Mouse (Mus musculus) midbrain, embryonic 12.5 days (tissue): ENCODE data around the gene Vps35l. TPM values are rescaled to one million over a fixed set of nuclear protein-coding genes. Genes with fewer than 3 reads are reported as not detected.
A peak's percentile ranks its signal among the peaks of the same experiment; 100 is the strongest.

Experiments used
- ATAC-seq: fragments of 200-750 bp; cut with Nextera tagmentation; 2 replicates; pipeline ENCODE4 v1.8.0; 2017; ENCODE audit warnings: low read depth, moderate TSS enrichment, moderate library complexity; ENCODE audit not compliant: low FRiP score
- H3K27ac ChIP-seq: fragments of 300-500 bp; sonication (generic); replicated peaks from 2 replicates; pipeline ENCODE4 v1.5.1; 2016; ENCODE audit warnings: mild to moderate bottlenecking
- H3K27me3 ChIP-seq: fragments of 300-500 bp; sonication (generic); 2 replicates; pipeline ENCODE4 v1.6.1; 2016; ENCODE audit warnings: mild to moderate bottlenecking
- H3K36me3 ChIP-seq: fragments of 300-500 bp; sonication (generic); 2 replicates; pipeline ENCODE4 v1.6.1; 2016
- H3K4me1 ChIP-seq: fragments of 300-500 bp; sonication (generic); 2 replicates; pipeline ENCODE4 v1.6.1; 2016
- H3K4me2 ChIP-seq: fragments of 300-500 bp; sonication (generic); replicated peaks from 2 replicates; pipeline ENCODE4 v1.6.1; 2016; ENCODE audit warnings: mild to moderate bottlenecking, moderate library complexity
- H3K4me3 ChIP-seq: fragments of 300-500 bp; sonication (generic); 2 replicates; pipeline ENCODE4 v1.5.1; 2016; ENCODE audit warnings: mild to moderate bottlenecking
- H3K9ac ChIP-seq: fragments of 300-500 bp; sonication (generic); replicated peaks from 2 replicates; pipeline ENCODE4 v1.6.1; 2016; ENCODE audit warnings: mild to moderate bottlenecking, moderate library complexity
- H3K9me3 ChIP-seq: fragments of 300-500 bp; sonication (generic); 2 replicates; pipeline ENCODE4 v1.6.1; 2016; ENCODE audit warnings: mild to moderate bottlenecking
- WGBS: fragments of 180-500 bp; shearing (Covaris S2); methylation state at CpG from one replicate; pipeline ENCODE4 v1.1.7; 2016; 5-methylcytosine and 5-hydroxymethylcytosine counted together
- polyA plus RNA-seq: library from polyadenylated mRNA; unstranded; fragments of >200 nt; fragmentation: Nextera tagmentation; extraction: Ambion mirVana; gene quantifications from 2 replicates; pipeline ENCODE4 v1.2.1, GENCODE M21; 2016

The Vps35l gene
- polyA plus RNA-seq: 89.4 and 95.3 TPM in 2 replicates

DNA sequence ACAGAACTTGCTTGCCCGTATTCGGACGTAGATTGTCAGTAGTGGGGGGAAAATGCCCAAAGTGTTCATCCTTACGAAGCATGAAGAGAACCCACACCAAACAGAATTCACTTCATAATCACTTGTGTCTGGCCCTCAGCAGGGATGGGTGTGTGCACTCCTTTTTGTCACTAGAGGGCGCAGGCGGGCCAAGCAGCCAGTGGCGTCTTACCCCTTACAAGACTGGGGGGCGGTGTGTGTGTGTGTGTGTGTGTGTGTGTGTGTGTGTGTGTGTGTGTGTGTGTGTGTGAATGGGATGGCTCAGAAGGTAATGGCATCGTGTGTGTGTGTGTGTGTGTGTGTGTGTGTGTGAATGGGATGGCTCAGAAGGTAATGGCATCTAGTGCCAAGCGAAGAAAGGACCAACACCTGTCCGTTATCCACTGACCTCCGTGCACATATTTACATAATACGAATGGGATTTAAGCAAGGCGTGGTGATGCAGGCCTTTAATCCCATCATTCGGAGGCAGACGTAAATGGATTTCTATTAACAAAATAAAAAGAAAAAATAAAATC is at the start of gene Vps35l:
Gene Vps35l, plus strand, starts transcription at position 252 of the 557 bp plus-strand sequence.
- Histone ChIP-seq H3K27me3 (no peaks in the 10 kb centered on the region), H3K27ac (peak within 1 kb of the TSS; percentile 83), H3K4me2 (peak within 1 kb of the TSS; percentile 71), H3K4me3 (peak within 1 kb of the TSS; percentile 76), H3K9me3 (no peaks in the 10 kb centered on the region), H3K36me3 (peaks cover 25% of the 10 kb centered on the region), H3K4me1 (peaks cover 12% of the 10 kb centered on the region), H3K9ac (peak within 1 kb of the TSS; percentile 69)
- WGBS: 3% methylated on average over 15 of the region's 16 CpGs
- ATAC-seq: peak; percentile 84

GRCm38 (mm10) chr7:118691287-118691686 is 48.7 kb upstream of the Vps35l start:
- no peaks in the 10 kb centered on the region for H3K27me3 ChIP-seq
- H3K9me3 ChIP-seq: no peaks in the 10 kb centered on the region
- H3K4me3 ChIP-seq: no peak overlapping the region
- no peak overlapping the region for H3K4me2 ChIP-seq
- peaks cover 81% of the 10 kb centered on the region for H3K36me3 ChIP-seq
- no peaks in the 10 kb centered on the region for H3K4me1 ChIP-seq
- H3K9ac ChIP-seq: no peak overlapping the region
- no peak for ATAC-seq
- 93% methylated on average over 2 of the region's 2 CpGs for WGBS
- no peak overlapping the region for H3K27ac ChIP-seq

DNA sequence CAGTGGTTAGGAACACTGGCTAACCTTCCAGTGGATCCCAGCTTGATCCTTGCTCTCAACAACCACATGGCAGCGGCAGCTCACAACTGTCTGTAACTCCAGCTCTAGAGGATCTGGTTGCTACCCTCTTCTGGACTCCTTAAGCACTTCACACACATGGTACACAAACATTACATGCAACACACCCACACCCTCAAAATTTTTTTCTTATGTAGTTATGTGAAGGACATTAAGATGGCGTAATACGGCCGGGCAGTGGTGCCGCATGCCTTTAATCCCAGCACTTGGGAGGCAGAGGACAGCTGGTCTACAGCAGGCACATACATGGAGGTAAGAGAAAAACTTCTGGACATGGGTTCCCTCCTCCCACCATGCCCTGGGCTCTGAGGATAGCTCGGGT is 43.9 kb upstream of the Vps35l start:
- ATAC-seq: no peak
- Histone ChIP-seq H3K4me1 (no peaks in the 10 kb centered on the region), H3K36me3 (peaks cover 71% of the 10 kb centered on the region), H3K27me3 (no peaks in the 10 kb centered on the region), H3K9me3 (no peaks in the 10 kb centered on the region), H3K4me2 (no peak overlapping the region), H3K27ac (no peak overlapping the region), H3K9ac (no peak overlapping the region), H3K4me3 (no peak overlapping the region)
- WGBS: 96% methylated on average over 6 of the region's 6 CpGs

DNA sequence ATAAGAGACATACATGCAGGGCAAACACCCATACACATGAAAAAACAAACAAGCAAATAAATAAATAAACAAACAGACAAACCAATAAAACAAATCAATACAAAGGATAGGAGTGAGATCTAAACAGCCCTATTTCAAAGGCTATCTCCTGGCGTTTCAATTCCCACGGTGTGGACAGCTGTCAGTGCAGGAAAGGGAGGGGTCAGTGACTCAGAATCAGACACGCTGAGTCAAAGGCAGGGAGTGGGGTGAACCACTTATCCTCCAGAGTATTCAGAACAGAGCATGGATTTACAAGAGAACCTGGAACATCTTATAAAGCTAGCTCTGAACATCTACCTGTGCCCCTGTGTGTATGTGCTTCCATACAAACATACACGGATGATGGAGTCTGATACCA is 42.9 kb upstream of the Vps35l start:
- no peak overlapping the region for H3K9ac ChIP-seq
- 85% methylated on average over 4 of the region's 4 CpGs for WGBS
- no peak overlapping the region for H3K27ac ChIP-seq
- H3K27me3 ChIP-seq: no peaks in the 10 kb centered on the region
- peaks cover 63% of the 10 kb centered on the region for H3K36me3 ChIP-seq
- H3K9me3 ChIP-seq: no peaks in the 10 kb centered on the region
- H3K4me2 ChIP-seq: no peak overlapping the region
- H3K4me3 ChIP-seq: no peak overlapping the region
- no peaks in the 10 kb centered on the region for H3K4me1 ChIP-seq
- no peak for ATAC-seq

DNA sequence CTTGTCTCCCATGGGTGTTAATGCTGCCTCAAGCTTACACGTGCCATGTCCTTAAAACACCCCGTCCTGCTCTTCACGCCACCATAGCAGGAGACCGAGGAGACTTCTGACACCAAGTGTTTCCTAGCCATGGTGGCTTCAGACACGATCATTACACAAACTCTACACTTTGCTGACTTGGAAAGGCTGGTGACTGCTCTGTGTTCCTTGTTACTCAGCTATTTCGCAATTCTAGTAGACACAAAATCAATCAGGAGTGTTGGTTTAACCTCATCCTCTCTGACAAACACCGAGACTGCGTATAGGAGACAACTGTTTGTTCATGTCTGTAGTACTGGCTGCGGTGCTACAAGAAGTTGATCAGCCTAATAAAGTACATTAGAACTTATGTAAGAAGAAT is 41.1 kb upstream of the Vps35l start:
- Histone ChIP-seq H3K27ac (no peak overlapping the region), H3K4me2 (no peak overlapping the region), H3K27me3 (no peaks in the 10 kb centered on the region), H3K4me1 (peaks cover 9% of the 10 kb centered on the region), H3K4me3 (no peak overlapping the region), H3K36me3 (peaks cover 46% of the 10 kb centered on the region), H3K9ac (no peak overlapping the region), H3K9me3 (no peaks in the 10 kb centered on the region)
- 93% methylated on average over 9 of the region's 9 CpGs for WGBS
- no peak for ATAC-seq

DNA sequence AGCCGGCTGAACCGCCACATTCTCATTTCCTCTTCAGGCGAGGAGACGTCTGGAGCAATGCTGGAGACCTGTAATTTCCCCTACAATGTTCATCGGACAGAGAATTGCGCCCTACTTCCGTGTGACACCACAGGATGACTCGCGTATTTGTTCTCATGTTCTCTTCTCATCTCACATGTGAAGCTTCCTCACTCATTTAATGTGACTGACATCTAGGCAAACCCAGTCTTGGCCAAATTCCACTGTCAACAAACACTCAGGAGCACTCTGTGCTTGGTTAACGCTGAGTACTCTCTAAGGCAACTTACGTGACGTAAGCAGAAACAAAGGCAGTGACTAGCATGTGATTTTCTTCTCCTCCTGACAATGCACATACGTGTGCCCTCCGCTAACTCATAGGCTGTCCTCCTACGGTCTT is 36.9 kb upstream of the Vps35l start:
- Histone ChIP-seq H3K36me3 (peaks cover 13% of the 10 kb centered on the region), H3K9ac (no peak overlapping the region), H3K4me2 (peak overlapping the region; percentile 71; the same call in 1 of the 2 replicates), H3K27ac (no peak overlapping the region), H3K27me3 (no peaks in the 10 kb centered on the region), H3K4me3 (no peak overlapping the region), H3K4me1 (peaks cover 27% of the 10 kb centered on the region), H3K9me3 (no peaks in the 10 kb centered on the region)
- no peak for ATAC-seq
- WGBS: 93% methylated on average over 15 of the region's 15 CpGs

GRCm38 (mm10) chr7:118704001-118704850 is 35.8 kb upstream of the Vps35l start:
- Histone ChIP-seq H3K9me3 (no peaks in the 10 kb centered on the region), H3K4me1 (peaks cover 27% of the 10 kb centered on the region), H3K4me3 (peak overlapping the region; percentile 90), H3K27me3 (no peaks in the 10 kb centered on the region), H3K36me3 (peaks cover 3% of the 10 kb centered on the region; the same call in 1 of the 2 replicates), H3K27ac (no peak overlapping the region), H3K4me2 (peak overlapping the region; percentile 71), H3K9ac (peak overlapping the region; percentile 96)
- no peak for ATAC-seq
- WGBS: 84% methylated on average over 9 of the region's 9 CpGs

- Histone ChIP-seq H3K4me1 (peaks cover 27% of the 10 kb centered on the region), H3K36me3 (peaks cover 3% of the 10 kb centered on the region; the same call in 1 of the 2 replicates), H3K27me3 (no peaks in the 10 kb centered on the region), H3K4me2 (peak within 1 kb of the TSS; percentile 71), H3K9ac (peak within 1 kb of the TSS; percentile 96), H3K4me3 (peak within 1 kb of the TSS; percentile 90), H3K9me3 (no peaks in the 10 kb centered on the region), H3K27ac (peak within 1 kb of the TSS; percentile 86)
- 0% methylated on average over 66 of the region's 66 CpGs for WGBS
- peak; percentile 94 for ATAC-seq
Measured at GRCm38 (mm10) chr7:118705101-118705961, 34.7 kb upstream of the Vps35l start, which contains the start of gene Gde1. Gene Gde1, minus strand, starts transcription at chr7:118705778.

DNA sequence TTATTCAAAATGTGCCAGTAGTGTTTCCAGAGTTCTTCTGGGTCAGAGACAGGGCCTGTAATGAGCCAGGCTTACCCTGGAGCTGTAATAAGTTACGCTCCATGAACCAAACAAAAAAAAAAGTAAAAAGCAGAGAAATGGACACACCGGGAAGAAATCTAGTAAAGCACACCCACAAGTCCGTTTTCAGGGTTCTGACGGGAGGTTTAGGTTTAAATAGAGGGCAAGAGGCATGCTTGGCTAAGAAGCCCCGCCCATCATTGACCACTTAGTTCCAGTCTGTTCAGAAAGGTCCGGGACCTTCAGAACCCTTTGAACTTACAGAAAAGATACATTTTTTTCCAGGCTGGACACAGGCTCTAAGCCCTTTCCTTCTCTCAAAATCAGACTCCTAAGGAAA is 34.0 kb upstream of the Vps35l start:
- Histone ChIP-seq H3K9me3 (no peaks in the 10 kb centered on the region), H3K36me3 (peaks cover 3% of the 10 kb centered on the region; the same call in 1 of the 2 replicates), H3K9ac (no peak overlapping the region), H3K27ac (no peak overlapping the region), H3K27me3 (no peaks in the 10 kb centered on the region), H3K4me3 (peak overlapping the region; percentile 90), H3K4me1 (peaks cover 27% of the 10 kb centered on the region), H3K4me2 (peak overlapping the region; percentile 71)
- no peak for ATAC-seq
- 29% methylated on average over 6 of the region's 6 CpGs for WGBS

DNA sequence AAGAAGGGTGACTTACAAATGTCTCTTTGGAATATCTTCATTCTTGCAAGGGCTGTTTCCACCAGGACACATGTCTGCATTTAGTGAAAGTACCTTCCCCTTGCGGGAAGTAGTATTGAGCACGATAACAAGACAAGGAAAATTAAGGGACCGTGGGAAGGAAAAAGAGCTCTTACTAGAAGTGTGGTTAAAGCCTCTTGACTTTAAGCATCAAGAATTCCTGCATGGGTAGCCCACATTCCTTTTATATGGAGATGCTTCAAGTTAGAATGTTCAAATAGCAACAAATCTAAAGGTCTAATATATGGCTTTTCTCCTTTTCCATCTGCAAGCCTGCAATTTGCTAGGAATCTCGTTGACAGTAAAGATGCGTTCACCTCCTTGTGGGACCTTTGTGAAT is 33.5 kb upstream of the Vps35l start:
- H3K27ac ChIP-seq: no peak overlapping the region
- 87% methylated on average over 5 of the region's 5 CpGs for WGBS
- peaks cover 3% of the 10 kb centered on the region; the same call in 1 of the 2 replicates for H3K36me3 ChIP-seq

DNA sequence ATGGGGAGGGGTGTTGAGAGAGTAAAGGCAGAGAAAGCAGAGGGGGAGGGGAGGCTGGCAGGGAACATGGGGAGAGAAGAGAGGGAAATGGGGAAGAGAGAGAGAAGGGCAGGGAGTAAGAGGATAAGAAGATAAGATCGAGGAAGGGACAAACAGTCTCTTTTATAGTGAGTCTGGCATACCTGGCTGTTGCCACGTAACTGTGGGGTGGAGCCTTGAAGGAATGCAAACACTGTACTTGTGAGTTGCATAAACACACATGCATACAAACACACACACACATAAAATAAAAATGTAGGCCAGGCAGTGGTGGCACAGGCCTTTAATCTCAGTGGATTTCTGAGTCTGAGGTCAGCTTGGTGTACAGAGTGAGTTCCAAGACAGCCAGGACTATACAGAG is 32.8 kb upstream of the Vps35l start:
- Histone ChIP-seq H3K36me3 (no peaks in the 10 kb centered on the region), H3K4me2 (no peak overlapping the region), H3K9me3 (no peaks in the 10 kb centered on the region), H3K27ac (no peak overlapping the region), H3K4me1 (peaks cover 27% of the 10 kb centered on the region), H3K4me3 (no peak overlapping the region), H3K9ac (no peak overlapping the region), H3K27me3 (no peaks in the 10 kb centered on the region)
- 89% methylated on average over 2 of the region's 2 CpGs for WGBS
- ATAC-seq: no peak

More for the DNA sequence above, 33.5 kb upstream of the Vps35l start:
- Histone ChIP-seq H3K9me3 (no peaks in the 10 kb centered on the region), H3K27me3 (no peaks in the 10 kb centered on the region), H3K4me2 (no peak overlapping the region), H3K4me3 (no peak overlapping the region), H3K4me1 (peaks cover 27% of the 10 kb centered on the region), H3K9ac (no peak overlapping the region)
- ATAC-seq: no peak
